Mouse (Mus musculus) left cerebral cortex, adult 2 months (tissue): ENCODE measurements around the gene Gm42715. TPM values are rescaled to one million over a fixed set of nuclear protein-coding genes. Genes with fewer than 3 reads are reported as not detected.
"Not testable (repeated sequence)": the region's sequence is repeated elsewhere in the genome, so short reads cannot be mapped to it uniquely, and the experiment has no call there.

Source experiments
- DNase-seq, 2 experiments: peaks; one replicate each; pipeline ENCODE4 v3.0.0; 2021 to 2022; ENCODE audit warnings: low spot score in 2 of 2, mixed read lengths in 1 of 2; ENCODE audit errors: extremely low spot score in 1 of 2
- H3K27ac ChIP-seq: fragments of 200-600 bp; 2 replicates; pipeline ENCODE4 v1.8.1; 2022
- H3K4me3 ChIP-seq: fragments of 200-600 bp; 2 replicates; pipeline ENCODE4 v1.8.1; 2022
- CTCF ChIP-seq: fragments of 200-600 bp; IDR thresholded peaks from 2 replicates; pipeline ENCODE4 v1.8.1; 2022; ENCODE audit warnings: antibody characterized with exemption, mild to moderate bottlenecking, moderate library complexity
- intact Hi-C: fragments of 180-260 bp; cut with DNase I; formaldehyde crosslinking; loops from one replicate; pipeline ENCODE4 v1.15.1; 2025
- total RNA-seq, 2 experiments: library from RNA; stranded (reverse); gene quantifications; 2 replicates each; pipeline ENCODE4 v1.2.3; 2021

Gene Gm42715
- total RNA-seq, 2 experiments from 2014 or later = 12.6 TPM

DNA sequence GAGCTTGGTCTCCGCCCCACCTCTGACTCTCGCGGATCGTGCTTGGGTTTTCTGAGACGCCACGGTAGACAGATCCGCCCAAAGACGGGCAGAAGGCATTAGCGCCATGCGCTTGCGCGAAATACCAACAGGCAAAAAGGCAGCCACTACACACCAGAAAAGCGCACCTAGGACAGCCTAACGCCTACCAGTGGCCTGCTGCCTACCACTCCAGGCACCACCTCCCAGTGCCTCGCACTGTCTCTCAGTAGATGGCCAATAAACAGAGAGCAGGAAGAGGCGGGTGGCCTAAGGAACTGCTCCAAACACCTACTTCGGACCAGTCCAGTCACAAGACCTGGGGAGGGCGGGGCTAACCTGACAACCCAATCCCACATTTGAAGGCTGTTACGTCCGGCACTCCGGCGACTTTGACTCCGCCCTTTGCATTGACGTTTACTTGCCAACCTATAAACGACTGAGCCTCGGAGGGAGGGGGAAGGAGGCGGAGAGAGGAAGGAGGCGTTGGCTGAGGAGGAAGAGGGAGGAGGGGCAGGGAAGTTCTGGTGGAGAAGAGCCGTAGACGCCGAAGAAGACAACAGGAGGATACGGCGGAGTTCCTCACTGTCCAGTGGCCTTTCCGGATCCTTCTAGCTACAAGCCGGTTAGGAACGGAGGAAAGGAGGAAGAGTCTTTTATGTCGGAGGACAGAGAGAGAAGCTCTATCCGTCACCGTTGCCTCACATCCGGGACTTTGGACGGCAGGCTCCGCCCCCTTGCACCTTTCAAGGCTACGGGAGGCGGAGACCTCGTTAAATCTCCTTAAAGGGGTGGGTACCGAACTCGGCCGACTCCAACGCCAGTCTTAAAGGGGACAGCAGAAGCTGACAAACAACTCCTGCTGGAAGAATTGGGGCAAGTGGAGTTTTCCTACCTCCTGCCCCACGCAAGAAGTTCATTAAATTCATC, 41.4 kb upstream of the Gm42715 start:
- peak; percentile 97 to 99 for DNase-seq
- H3K4me3 ChIP-seq = peak overlapping the region; percentile 86
- TF ChIP-seq CTCF = no peak; the same call in 1 of the 2 replicates
- intact Hi-C loops = loop anchor here (1.0 to 5.0 kb wide), 2 partner anchors 33 to 216 kb away; partner anchors contain the start of genes Dctpp1 and Srcap
- peak overlapping the region; percentile 100 for H3K27ac ChIP-seq

DNA sequence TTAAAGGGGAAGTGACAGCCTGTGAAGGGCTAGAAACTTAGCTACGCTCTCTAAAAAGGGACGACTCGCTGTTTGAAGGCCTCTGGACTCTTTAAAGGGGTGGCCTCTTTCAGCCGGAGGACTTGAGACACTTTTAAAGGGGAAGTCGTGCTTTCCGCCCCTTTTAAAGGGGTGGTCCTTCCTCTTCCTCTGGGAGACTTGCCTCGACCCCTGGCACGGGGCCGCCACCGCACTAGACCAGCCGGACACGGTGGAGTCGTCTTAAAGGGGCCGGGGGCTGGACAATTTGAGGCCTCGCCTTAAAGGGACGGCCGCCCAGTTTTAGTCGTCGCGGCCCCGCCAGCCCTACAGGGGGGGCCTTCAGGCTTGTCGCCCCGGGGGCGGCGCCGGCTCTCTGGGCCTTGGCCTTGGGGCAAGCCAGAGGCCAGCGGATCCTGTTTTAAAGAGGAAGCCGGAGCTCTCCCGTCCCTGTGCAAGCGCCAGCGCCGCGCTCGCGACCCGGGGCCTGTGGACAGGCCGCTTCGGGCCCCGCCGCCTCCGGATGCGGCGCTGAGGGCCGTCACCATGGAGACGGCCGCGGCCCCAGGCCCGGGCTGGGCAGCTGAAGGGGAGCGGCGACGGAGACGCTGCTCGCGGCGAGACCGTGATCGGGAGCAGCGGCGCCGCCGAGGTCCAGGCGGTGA, 40.6 kb upstream of the Gm42715 start, which contains the start of gene Fbrs:
Fbrs (plus strand) TSS at position 565 of the 683 bp plus-strand sequence.
- peak within 1 kb of the TSS; percentile 86 for H3K4me3 ChIP-seq
- H3K27ac ChIP-seq = peak within 1 kb of the TSS; percentile 100
- DNase-seq = peak; percentile 89 to 91
- intact Hi-C loops = loop anchor here (1.0 to 5.0 kb wide), 2 partner anchors 33 to 216 kb away; partner anchors contain the start of genes Dctpp1 and Srcap
- TF ChIP-seq CTCF = no peak; the same call in 1 of the 2 replicates

DNA sequence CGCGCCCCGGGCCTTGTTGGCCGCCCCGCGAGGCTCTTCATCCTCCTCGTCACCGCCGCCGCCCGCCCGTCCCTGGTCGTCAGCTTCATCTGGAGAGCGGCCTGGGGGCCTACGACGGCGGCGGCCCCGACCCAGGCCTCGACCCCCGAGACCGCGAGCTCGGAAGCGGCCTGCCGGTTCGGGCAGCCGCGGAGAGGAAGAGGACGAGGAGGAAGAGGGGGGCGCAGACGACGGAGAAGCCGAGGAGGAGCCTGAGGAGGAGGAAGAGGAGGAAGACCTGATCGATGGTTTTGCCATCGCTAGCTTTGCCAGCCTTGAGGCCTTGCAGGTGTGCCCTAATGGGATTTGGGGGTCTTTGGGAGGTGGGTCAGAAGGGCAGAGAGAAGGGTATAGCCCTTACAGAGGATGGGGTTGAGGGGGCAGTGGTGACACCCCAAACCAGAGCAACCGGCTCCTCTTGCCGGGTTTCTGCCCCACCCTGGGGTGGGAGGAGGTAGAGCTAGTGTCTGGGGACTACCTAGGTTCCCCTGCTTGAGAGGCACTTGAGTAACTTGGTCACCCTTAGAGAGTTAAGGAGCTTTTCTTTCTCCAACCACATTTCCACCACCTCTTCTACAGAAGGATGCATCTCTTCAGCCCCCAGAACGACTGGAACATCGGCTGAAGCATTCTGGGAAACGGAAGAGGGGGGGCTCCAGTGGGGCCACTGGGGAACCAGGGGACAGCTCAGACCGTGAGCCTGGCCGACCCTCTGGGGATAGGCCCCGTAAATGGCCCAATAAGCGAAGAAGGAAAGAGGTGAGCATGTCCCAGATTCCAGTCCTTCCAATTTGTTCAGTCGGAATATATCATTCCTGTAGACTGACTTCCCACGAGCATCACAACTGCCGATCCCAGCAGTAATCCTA, 39.8 kb upstream of the Gm42715 start:
- Histone ChIP-seq H3K27ac (peak overlapping the region; percentile 100), H3K4me3 (peak overlapping the region; percentile 86)
- no peak for TF ChIP-seq CTCF
- no peak for DNase-seq
- intact Hi-C loops = loop anchor here (5.0 kb wide), 1 partner anchor 217 kb away; the partner anchor contains the start of gene Dctpp1

DNA sequence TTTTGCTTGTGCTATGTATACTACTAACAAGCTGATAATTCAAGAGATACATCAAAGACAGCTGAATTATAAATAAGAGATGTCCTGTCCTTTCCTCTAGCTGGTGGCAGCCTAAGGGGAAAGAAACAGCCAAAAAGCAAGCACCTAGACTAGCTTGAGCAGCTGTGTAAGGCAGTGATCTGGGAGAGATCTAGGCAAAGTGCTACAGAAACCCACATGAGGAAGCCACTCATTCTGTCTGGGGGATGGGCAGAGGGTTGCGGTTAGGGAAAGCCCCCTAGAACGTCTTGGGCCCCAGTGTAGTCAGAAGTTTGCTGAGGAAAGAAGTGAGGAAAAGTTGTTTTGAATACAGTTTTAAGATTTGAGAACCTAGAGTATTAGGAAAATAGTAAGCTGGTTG, 39.1 kb upstream of the Gm42715 start:
- H3K4me3 ChIP-seq = peak overlapping the region; percentile 86

DNA sequence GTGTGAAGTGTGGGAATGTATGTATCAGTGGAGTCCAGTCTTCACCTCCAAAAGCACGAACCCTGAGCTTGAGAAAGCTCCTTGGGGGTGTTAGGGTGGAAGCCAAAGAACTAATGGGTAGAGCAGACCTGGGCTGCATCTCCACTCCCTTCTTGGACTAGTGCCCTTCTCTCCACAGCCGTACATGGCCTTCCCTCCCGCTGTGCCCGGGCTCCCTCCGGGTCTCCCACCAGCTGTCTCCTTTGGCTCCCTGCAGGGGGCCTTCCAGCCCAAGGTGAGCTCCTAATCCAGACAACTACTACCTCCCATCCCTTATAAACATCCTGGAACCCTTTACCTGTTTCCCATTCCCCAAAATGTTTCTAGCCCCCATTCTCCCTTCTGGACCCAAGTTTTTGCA, 34.0 kb upstream of the Gm42715 start:
- DNase-seq = no peak
- H3K4me3 ChIP-seq = no peak overlapping the region
- no peak for TF ChIP-seq CTCF
- no peak overlapping the region for H3K27ac ChIP-seq
- intact Hi-C loops = no loop called here

More for the DNA sequence above, 39.1 kb upstream of the Gm42715 start:
- DNase-seq = no peak
- intact Hi-C loops = no loop called here
- TF ChIP-seq CTCF = no peak
- peak overlapping the region; percentile 100; the same call in 1 of the 2 replicates for H3K27ac ChIP-seq

DNA sequence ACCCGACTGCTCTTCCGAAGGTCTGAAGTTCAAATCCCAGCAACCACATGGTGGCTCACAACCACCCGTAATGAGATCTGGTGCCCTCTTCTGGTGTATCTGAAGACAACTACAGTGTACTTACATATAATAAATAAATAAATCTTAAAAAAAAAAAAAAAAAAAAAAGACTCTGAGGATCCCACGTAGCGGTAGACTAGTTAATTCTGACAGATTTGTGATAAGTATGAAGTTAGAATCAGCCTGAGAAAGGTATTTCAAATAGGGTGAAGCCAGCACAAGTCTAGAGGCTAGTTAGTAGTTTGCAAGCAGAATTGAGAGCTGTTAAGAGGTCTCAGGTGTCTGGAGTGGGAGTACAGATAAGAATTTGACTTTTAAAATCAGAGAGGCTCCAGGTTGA, 31.0 kb upstream of the Gm42715 start:
- intact Hi-C loops, DNase-seq, H3K27ac ChIP-seq, H3K4me3 ChIP-seq: not testable (repeated sequence)

DNA sequence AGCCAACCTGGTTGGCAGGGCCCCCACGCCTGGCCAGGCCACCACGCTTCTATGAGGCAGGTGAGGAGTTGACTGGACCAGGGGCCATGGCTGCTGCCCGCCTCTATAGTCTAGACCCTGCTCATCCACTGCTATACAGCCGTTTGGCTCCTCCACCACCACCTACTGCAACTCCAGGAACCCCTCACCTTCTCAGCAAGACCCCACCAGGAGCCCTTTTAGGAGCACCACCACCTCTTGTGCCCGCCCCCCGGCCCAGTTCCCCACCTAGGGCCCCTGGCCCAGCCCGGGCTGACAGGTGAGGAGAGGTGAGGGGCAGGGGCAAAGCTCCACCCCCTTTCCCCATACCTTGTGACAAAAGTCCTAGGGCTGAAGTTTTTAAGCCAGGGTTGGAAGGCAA, 29.4 kb upstream of the Gm42715 start:
- Histone ChIP-seq H3K27ac (no peak overlapping the region), H3K4me3 (no peak overlapping the region)
- intact Hi-C loops = no loop called here
- no peak for TF ChIP-seq CTCF
- DNase-seq = no peak

DNA sequence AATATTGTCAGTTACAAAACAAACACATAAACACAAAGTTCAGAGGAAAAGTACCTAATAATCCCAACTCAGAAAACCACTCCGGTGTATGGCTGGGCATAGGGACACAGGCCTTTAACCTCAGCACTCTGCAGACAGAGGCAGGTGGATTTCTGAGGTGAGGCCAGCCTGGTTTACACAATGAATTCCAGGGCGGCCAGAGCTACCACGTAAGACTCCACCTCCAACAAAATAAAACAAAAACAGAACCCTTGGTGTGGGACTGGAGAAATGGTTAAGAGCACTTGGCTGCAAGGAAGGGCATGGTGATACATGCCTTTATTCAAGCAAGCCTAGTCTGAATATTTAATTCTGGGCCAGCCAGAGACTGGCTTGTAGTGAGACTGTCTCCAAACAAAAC, 27.5 kb upstream of the Gm42715 start:
- intact Hi-C loops = no loop called here
- DNase-seq = no peak
- no peak for TF ChIP-seq CTCF

DNA sequence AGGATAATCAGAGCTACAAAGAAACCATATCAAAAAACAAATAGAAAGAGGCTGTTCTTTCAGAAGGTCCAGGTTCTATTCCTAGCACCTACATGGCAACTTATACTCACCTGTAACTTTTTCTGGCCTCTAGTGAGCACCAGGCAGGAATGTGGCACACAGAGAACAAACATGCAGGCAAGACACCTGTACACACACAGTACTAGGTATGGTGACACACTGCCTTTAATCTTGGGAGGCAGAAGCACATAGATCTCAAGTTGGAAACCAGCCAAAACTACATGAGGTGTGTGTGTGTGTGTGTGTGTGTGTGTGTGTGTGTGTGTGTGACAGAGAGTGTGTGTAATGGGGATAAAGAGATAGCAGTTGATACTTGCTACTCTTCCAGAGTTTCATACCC, 24.7 kb upstream of the Gm42715 start:
- no peak overlapping the region for H3K27ac ChIP-seq
- TF ChIP-seq CTCF = no peak
- intact Hi-C loops = loop anchor here (5.0 kb wide), 1 partner anchor 187 kb away; no protein-coding TSS in a partner anchor
- H3K4me3 ChIP-seq = no peak overlapping the region
- DNase-seq = no peak

More for the DNA sequence above, 27.5 kb upstream of the Gm42715 start:
- Histone ChIP-seq H3K27ac (no peak overlapping the region), H3K4me3 (no peak overlapping the region)

DNA sequence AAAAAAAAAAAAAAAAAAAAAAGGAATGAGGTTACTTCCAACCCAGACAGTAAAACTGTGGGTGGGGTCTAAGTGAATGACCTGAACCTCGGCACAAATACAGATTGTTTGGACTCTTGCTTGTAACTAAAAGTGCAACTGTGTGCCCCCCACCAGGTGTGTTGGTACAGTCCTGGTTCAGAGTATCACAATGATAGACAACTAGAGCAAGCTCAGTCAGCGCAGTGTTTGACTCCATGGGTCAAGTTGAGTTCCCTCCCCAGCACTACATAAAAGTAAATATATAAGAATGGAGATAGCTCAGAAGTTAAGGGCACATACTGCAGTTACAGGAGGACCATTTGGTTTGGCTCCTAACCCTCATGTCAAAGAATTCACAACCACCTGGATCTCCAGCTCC, 22.0 kb upstream of the Gm42715 start:
- no peak for DNase-seq
- intact Hi-C loops = loop anchor here (5.0 kb wide), 1 partner anchor 190 kb away; no protein-coding TSS in a partner anchor
- no peak for TF ChIP-seq CTCF
- H3K4me3 ChIP-seq = no peak overlapping the region
- no peak overlapping the region for H3K27ac ChIP-seq

DNA sequence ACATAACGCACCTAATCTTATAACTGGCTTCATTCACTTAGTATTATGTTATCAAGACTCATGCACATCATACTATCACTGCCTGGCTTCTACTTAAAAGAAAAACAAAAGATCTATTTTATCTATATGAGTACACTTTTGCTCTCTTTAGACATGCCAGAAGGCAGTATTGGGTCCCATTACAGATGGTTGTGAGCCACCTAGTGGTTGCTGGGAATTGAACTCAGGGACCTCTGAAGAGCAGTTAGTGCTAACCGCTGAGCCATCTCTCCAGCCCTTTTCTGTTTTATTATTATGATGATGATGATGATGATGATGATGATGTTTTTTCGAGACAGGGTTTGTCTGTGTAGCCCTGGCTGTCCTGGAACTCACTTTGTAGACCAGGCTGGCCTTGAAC, 21.0 kb upstream of the Gm42715 start:
- intact Hi-C loops = loop anchor here (1.0 to 5.0 kb wide), 2 partner anchors 136 to 191 kb away; no protein-coding TSS in a partner anchor
- DNase-seq = no peak
- TF ChIP-seq CTCF = peak; percentile 64
- Histone ChIP-seq H3K27ac (no peak overlapping the region), H3K4me3 (no peak overlapping the region)
